21 mouse cellular contexts compared by ENCODE assay signal in the genomic region with DNA sequence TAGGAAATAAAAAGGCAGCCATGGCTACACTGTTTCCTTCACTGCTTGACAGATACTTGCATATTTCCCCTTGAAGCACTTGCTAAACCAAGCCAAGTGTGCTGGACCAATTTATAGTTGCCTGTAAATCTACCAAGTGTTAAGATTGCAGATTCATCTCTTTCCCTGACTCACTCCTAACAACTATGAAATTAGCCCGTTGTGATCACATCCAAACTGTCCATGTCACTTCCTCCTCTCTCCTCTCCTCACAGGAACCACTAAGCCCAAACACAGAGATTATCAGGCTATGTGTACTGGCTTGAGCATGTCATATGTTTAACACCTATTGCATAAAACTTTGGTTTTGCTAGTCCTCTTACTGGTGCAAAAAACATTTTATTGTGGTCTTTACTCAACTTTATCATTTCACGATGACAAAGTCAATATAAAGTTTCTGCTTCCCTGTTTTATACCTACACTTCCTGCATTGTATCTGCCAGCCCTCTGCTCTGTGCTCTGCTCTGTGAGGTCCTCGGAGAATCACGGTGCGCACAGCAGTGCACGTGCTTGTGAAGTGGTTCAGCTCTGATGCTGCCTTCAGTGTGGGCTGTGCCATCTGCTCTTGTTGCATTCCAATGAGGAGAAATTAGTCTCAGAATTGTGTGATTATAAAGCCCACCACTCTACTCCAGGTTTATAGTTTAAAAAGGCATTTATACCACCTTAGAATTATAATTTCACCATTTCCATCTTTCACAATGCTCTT.
A peak's percentile ranks its signal among the peaks of the same experiment; 100 is the strongest.
DNase-seq lines count a peak whose midpoint lies in the region; TF ChIP-seq lines count a peak whose summit lies in the region.
"Had no signal": no experiment of that assay in that cellular context is flagged by ENCODE, and none has a peak within 500 bp of the region (broad histone marks: within the 10 kb centered on the region; RNA-seq: fewer than 3 reads in every experiment).

No protein-coding gene starts in this region.

- TF ChIP-seq POLR2A in bone marrow macrophage, adult 2 months (IDR thresholded peaks at IDR 0.05; ENCODE audit: borderline replicate concordance, low read depth, low read length) = no peak

- H3K4me1 ChIP-seq in bone marrow macrophage, adult 2 months (ENCODE audit: control insufficient read depth, insufficient read depth, low read length) = peaks cover 9% of the 10 kb centered on the region
- H3K4me1 ChIP-seq: midbrain, embryonic 10.5 days; stomach, embryonic 15.5 days had no signal

- TF ChIP-seq CTCF in bone marrow macrophage, adult 2 months (IDR thresholded peaks at IDR 0.05; ENCODE audit: low read depth, low read length) = no peak

- no peak overlapping the region for H3K4me3 ChIP-seq in bone marrow macrophage, adult 2 months (ENCODE audit: insufficient read depth, low read length)
- H3K4me3 ChIP-seq: erythroblast, embryonic 14.5 days; gastrocnemius, adult 2 months; heart, embryonic 12.5 days; midbrain, embryonic 10.5 days; stomach, embryonic 15.5 days had no signal

- H3K27ac ChIP-seq in bone marrow macrophage, adult 2 months (ENCODE audit: insufficient read depth, low read depth, low read length) = 0 out of 2 replicates have a peak overlapping the region, but pooled peaks have one; percentile 5
- H3K27ac ChIP-seq: gastrocnemius, adult 2 months; hindbrain, embryonic 14.5 days; midbrain, embryonic 10.5 days; stomach, embryonic 15.5 days had no signal

- peak; percentile 32 for DNase-seq in layer of hippocampus, adult 11-12 months (ENCODE audit: low spot score)
- no peak for DNase-seq in layer of hippocampus, postnatal 25 days (ENCODE audit: extremely low spot score in 1 of 2, low spot score in 1 of 2)
- peak; percentile 64 for DNase-seq in 416B (ENCODE audit: low read depth)
- peak; percentile 10 to 23 for DNase-seq in layer of hippocampus, postnatal 36 days
- DNase-seq in embryo, embryonic 11 days = no peak
- DNase-seq in heart, postnatal 4 days = no peak
- DNase-seq: adrenal gland, adult 8-10 months; cerebellum, adult 11 months; forebrain, postnatal 0 days; gastrocnemius, adult 2 months; heart, postnatal 14 days; kidney, adult 8-10 months; kidney, postnatal 36 days; lung, adult 2 months; right cerebral cortex, postnatal 25 days had no signal

Comparison
In these comparisons a context has a peak if more than half of its experiments do, and no peak if none do; other contexts are left out.
1. DNase-seq: peak in layer of hippocampus, adult 11-12 months (single experiment), 416B (single experiment) and layer of hippocampus, postnatal 36 days (2 of 2); none in layer of hippocampus, postnatal 25 days (0 of 2), embryo, embryonic 11 days (single experiment) and heart, postnatal 4 days (single experiment).